Mouse (Mus musculus): Measurements from ENCODE around the gene Wdr70. TPM values are rescaled to one million over a fixed set of nuclear protein-coding genes. Genes with fewer than 3 reads are reported as not detected.
"Not testable (repeated sequence)": the region's sequence is repeated elsewhere in the genome, so short reads cannot be mapped to it uniquely, and the experiment has no call there.

Wdr70 gene
- polyA plus RNA-seq, 1 experiment from 2014 or later, result 26.9 TPM

DNA sequence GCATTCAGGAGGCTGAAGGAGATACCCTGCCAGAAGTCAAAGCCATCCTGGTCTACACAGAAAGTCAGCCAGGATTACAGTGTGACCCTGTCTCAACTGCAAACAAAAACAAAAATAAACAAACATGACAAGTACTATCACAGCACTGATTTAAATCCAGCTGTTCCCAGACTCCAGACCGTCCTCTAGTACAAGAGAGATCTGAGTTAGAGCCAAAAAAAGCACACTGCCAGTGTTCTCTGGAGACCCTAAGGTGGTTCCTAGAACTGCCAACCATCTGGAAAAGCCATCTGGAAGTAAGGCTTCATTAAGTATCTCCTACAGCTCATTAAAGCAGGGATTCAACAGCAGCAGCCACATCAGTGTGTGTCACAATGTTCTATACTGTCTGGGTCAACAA is 6.3 kb downstream of the Wdr70 start:
- H3K4me2 ChIP-seq; H3K9me3 ChIP-seq (replicated peaks); DNase-seq; ATAC-seq (ENCODE audit: low read depth); H3K27ac ChIP-seq; H3K27me3 ChIP-seq; H3K4me3 ChIP-seq (replicated peaks); H3K4me1 ChIP-seq (replicated peaks); H3K9ac ChIP-seq: not testable (repeated sequence)
- WGBS (ENCODE audit: insufficient replicate concordance), result 81% methylated on average over 1 of the region's 1 CpGs
- peaks cover 66% of the 10 kb centered on the region for H3K36me3 ChIP-seq

DNA sequence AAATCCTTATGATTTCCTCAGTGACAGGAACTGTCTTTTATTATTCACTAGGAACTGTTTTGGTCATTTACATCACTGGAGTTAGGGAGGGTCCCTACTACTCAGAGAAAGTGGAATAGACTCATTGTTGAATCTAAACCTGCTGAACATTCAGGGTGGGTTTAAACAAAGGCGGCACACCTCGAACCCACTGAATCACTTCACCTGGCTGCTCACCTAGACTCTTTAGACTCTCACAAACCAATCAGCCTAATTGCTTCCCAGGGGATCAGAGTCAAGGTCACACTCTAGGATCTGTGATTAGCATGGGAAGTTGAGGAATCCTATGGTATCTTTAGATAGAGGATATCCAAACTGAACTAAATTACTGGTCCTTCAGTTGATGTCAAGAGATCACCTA is 8.3 kb downstream of the Wdr70 start:
- ATAC-seq (ENCODE audit: low read depth) (no peak), DNase-seq (no peak)
- WGBS (ENCODE audit: insufficient replicate concordance), result 87% methylated on average over 2 of the region's 2 CpGs
- no peaks in the 10 kb centered on the region for H3K27me3 ChIP-seq
- no peak overlapping the region for H3K27ac ChIP-seq
- peaks cover 55% of the 10 kb centered on the region for H3K36me3 ChIP-seq
- no peaks in the 10 kb centered on the region for H3K4me1 ChIP-seq (replicated peaks)
- no peak overlapping the region for H3K4me2 ChIP-seq
- no peak overlapping the region for H3K9ac ChIP-seq
- H3K4me3 ChIP-seq (replicated peaks), result no peak overlapping the region
- no peaks in the 10 kb centered on the region for H3K9me3 ChIP-seq (replicated peaks)

DNA sequence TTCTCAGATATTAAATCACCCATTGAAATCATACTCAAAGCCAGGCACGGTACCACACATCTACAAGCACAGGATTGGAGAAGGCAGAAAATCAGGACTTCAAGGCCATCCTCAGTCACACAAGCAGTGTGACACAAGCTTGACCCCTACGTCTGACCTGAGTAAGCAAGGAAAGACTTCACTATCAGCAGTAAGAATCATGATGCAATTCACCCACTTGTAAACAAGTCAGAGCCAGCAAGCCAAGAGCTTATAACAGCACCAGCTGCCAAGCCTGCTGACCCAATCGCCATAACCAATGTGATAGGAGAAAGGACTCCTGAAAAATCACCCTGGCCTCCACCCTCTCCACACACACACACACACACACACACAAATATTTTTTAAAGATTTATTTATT is 10.3 kb downstream of the Wdr70 start:
- Histone ChIP-seq H3K4me1 (replicated peaks) (no peaks in the 10 kb centered on the region), H3K4me3 (replicated peaks) (no peak overlapping the region), H3K9ac (no peak overlapping the region), H3K27me3 (no peaks in the 10 kb centered on the region), H3K36me3 (peaks cover 38% of the 10 kb centered on the region), H3K27ac (no peak overlapping the region), H3K9me3 (replicated peaks) (no peaks in the 10 kb centered on the region), H3K4me2 (no peak overlapping the region)
- DNase-seq, result no peak
- WGBS (ENCODE audit: insufficient replicate concordance), result 71% methylated on average over 3 of the region's 3 CpGs
- ATAC-seq (ENCODE audit: low read depth), result no peak

DNA sequence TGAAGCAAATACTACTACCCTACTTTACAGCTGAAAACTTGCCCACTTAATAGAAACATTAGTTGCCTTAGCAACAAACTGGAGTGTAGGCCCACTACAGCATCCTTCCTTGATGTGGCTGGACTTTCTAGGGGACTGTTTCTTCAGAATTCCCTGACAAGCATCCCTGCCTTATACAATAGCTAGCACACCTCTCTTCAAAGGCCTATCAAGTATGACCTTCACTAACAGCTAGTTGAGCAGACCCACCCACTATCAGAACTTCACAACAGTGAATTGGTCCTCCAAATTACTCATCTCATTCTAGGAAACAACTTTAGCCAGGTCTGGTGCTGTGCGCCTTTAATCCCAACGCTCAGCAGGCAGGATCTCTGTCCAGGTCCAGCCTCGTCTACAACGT is 11.7 kb downstream of the Wdr70 start:
- Histone ChIP-seq H3K36me3 (peaks cover 24% of the 10 kb centered on the region), H3K27ac (no peak overlapping the region), H3K4me3 (replicated peaks) (no peak overlapping the region), H3K27me3 (no peaks in the 10 kb centered on the region), H3K9me3 (replicated peaks) (no peaks in the 10 kb centered on the region), H3K4me2 (no peak overlapping the region), H3K4me1 (replicated peaks) (no peaks in the 10 kb centered on the region), H3K9ac (no peak overlapping the region)
- DNase-seq, result no peak
- WGBS (ENCODE audit: insufficient replicate concordance), result 86% methylated on average over 4 of the region's 4 CpGs
- no peak for ATAC-seq (ENCODE audit: low read depth)

DNA sequence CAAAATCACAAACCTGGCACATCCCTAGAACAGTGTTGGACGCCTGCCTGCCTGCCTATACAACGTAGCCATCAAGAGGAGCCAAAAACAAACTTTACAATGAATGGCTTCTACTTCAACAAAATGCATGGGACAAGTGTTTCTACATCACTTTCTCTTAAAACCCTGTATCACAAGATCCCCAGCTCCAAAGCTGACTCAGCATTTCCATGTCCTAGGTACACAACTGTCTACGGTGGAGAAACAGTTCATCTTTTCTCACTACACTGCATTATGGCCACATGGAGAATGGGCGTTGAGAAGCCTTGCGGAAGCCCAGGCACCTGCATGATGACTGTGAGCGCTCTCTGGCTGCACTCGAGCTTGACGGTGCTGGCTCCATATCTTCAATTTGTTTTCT is 16.9 kb downstream of the Wdr70 start:
- no peaks in the 10 kb centered on the region for H3K4me1 ChIP-seq (replicated peaks)
- no peak for DNase-seq
- H3K36me3 ChIP-seq, result peaks cover 33% of the 10 kb centered on the region
- H3K27ac ChIP-seq, result no peak overlapping the region
- no peak overlapping the region for H3K4me2 ChIP-seq
- H3K27me3 ChIP-seq, result no peaks in the 10 kb centered on the region
- WGBS (ENCODE audit: insufficient replicate concordance), result 87% methylated on average over 8 of the region's 8 CpGs
- H3K9ac ChIP-seq, result no peak overlapping the region
- ATAC-seq (ENCODE audit: low read depth), result no peak
- H3K9me3 ChIP-seq (replicated peaks), result no peaks in the 10 kb centered on the region
- H3K4me3 ChIP-seq (replicated peaks), result no peak overlapping the region

DNA sequence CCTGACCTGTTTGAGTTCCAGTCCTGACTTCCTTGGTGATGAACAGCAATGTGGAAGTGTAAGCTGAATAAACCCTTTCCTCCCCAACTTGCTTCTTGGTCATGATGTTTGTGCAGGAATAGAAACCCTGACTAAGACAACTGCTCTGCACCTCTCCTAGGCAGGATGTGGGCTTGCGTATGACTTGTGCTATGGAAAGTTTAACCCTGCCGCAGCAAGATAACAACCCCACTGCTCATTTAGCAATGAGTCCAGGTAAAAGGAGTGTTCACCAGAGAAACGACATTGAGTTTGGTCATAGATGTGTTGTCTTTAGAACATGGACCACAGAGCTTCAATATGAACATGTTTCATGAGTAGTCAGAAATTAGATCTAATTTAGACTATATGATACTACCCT is 25.9 kb downstream of the Wdr70 start:
- not testable (repeated sequence) for H3K9me3 ChIP-seq (replicated peaks); H3K27me3 ChIP-seq; H3K27ac ChIP-seq; H3K4me2 ChIP-seq; H3K4me3 ChIP-seq (replicated peaks); H3K4me1 ChIP-seq (replicated peaks); DNase-seq; ATAC-seq (ENCODE audit: low read depth); H3K9ac ChIP-seq
- 74% methylated on average over 3 of the region's 3 CpGs for WGBS (ENCODE audit: insufficient replicate concordance)
- peaks cover 29% of the 10 kb centered on the region for H3K36me3 ChIP-seq

DNA sequence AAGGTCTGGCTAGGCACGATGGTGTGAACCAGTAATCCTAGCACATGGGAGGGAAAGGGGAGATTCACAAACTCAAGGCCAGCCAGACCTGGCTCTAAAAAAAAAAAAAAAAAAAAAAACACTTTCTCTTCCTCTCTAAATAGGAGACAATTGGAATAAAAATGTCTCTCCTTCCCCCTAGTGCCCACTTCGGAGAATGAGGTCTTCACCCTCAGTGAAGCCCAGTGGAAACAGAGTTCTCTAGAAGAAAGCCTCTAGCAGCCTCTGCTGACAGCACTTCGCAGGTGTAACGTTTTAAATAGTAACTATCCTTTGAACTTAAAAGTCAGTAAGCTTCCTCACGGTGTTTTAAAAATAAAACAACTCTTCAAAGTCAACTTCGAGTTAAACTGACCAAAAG is 33.8 kb downstream of the Wdr70 start:
- no peak overlapping the region for H3K4me3 ChIP-seq (replicated peaks)
- H3K4me2 ChIP-seq, result no peak overlapping the region
- peaks cover 3% of the 10 kb centered on the region; the same call in 1 of the 2 replicates for H3K36me3 ChIP-seq
- no peaks in the 10 kb centered on the region for H3K4me1 ChIP-seq (replicated peaks)
- H3K27me3 ChIP-seq, result no peaks in the 10 kb centered on the region
- DNase-seq (no peak), ATAC-seq (ENCODE audit: low read depth) (no peak)
- no peaks in the 10 kb centered on the region for H3K9me3 ChIP-seq (replicated peaks)
- WGBS (ENCODE audit: insufficient replicate concordance), result 67% methylated on average over 6 of the region's 6 CpGs
- H3K9ac ChIP-seq, result no peak overlapping the region
- no peak overlapping the region for H3K27ac ChIP-seq

DNA sequence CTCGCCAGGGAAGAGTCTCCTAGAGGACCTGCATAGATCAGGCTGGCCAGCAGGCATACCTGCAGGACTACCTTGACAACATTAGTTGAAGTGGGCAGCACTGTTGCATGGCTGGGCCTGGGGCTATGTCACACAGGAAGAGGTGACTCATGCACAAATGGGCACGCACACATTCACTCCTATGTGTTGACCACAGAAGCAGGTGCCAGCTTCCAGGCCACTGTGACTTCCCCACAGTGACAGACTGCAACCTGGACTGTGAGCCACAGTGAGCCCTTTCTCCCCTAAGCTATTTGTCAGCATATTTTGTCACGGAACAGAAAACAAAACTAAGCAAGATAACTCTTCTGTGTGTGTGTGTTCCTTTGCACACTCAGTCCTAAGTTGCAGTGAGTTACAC is 47.8 kb downstream of the Wdr70 start:
- H3K36me3 ChIP-seq, result peaks cover 7% of the 10 kb centered on the region; the same call in 1 of the 2 replicates
- DNase-seq, result no peak
- H3K9me3 ChIP-seq (replicated peaks), result no peaks in the 10 kb centered on the region
- H3K4me2 ChIP-seq, result no peak overlapping the region
- 67% methylated on average over 3 of the region's 3 CpGs for WGBS (ENCODE audit: insufficient replicate concordance)
- ATAC-seq (ENCODE audit: low read depth), result no peak
- no peak overlapping the region for H3K4me3 ChIP-seq (replicated peaks)
- no peaks in the 10 kb centered on the region for H3K27me3 ChIP-seq
- no peak overlapping the region for H3K9ac ChIP-seq
- H3K4me1 ChIP-seq (replicated peaks), result no peaks in the 10 kb centered on the region
- no peak overlapping the region for H3K27ac ChIP-seq

DNA sequence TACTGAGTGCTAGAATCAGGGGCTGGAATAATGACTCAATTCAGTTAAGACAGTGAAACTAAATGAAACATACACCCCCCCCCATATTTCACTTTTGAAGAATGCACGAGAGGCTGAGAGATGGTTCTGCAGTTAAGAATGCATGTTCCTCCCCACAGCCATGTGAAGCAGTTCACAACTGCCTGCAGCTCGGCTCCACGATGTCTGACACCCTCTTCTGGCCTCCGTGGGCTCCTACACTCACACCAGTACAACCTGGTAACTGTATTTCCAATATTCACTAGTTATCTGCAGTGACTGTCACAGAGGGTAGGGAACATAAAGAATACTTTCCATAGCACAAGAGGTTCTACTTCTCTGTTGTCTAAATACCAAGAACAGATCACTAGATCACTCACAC is 59.2 kb downstream of the Wdr70 start:
- Histone ChIP-seq H3K4me1 (replicated peaks) (no peaks in the 10 kb centered on the region), H3K36me3 (peaks cover 3% of the 10 kb centered on the region; the same call in 1 of the 2 replicates), H3K4me3 (replicated peaks) (no peak overlapping the region), H3K9me3 (replicated peaks) (no peaks in the 10 kb centered on the region), H3K27me3 (no peaks in the 10 kb centered on the region), H3K4me2 (no peak overlapping the region), H3K27ac (no peak overlapping the region), H3K9ac (no peak overlapping the region)
- 66% methylated on average over 4 of the region's 4 CpGs for WGBS (ENCODE audit: insufficient replicate concordance)
- DNase-seq, result no peak
- ATAC-seq (ENCODE audit: low read depth), result no peak

DNA sequence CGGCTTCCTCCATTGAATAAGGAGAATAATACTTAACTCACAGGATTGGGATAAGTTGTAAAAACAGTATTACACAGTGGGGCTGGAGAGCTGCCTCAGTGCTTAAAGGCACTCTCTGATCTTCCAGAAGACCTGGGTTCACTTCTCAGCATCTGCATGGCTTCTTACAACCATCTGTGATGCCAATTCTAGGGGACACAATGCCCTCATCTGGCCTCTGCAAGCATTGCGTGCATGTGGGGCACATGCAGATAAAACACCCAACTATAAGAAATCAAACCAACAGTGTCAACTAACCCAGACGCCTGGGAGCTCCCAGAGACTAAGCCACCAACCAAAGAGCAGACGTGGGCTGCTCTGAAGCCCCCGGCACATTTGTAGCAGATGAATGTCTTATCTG is 60.6 kb downstream of the Wdr70 start:
- no peak overlapping the region for H3K4me2 ChIP-seq
- no peaks in the 10 kb centered on the region for H3K4me1 ChIP-seq (replicated peaks)
- H3K9ac ChIP-seq, result no peak overlapping the region
- no peak overlapping the region for H3K4me3 ChIP-seq (replicated peaks)
- H3K27me3 ChIP-seq, result no peaks in the 10 kb centered on the region
- ATAC-seq (ENCODE audit: low read depth), result no peak
- H3K27ac ChIP-seq, result no peak overlapping the region
- DNase-seq, result no peak
- peaks cover 8% of the 10 kb centered on the region; the same call in 1 of the 2 replicates for H3K36me3 ChIP-seq
- WGBS (ENCODE audit: insufficient replicate concordance), result 76% methylated on average over 5 of the region's 5 CpGs
- no peaks in the 10 kb centered on the region for H3K9me3 ChIP-seq (replicated peaks)

DNA sequence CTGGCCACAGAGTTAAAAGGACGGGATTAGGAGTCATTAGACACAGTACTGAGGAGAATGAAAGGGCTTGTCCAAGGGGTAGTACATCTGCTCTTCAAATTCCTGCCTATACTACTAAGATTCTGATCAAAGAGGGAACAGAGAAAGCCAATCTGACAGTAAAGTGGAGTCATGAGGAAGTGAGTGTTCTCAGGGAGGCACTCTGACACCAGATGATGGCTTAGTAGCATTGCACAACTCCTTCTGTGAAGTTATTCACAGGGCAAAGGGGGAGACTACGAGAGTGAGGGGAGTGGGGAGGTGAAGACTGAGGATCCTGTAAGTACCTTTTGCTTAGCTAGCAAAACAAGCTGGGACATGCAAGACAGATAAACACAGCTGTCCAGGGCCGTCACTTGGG is 61.2 kb downstream of the Wdr70 start:
- H3K4me3 ChIP-seq (replicated peaks), result no peak overlapping the region

DNA sequence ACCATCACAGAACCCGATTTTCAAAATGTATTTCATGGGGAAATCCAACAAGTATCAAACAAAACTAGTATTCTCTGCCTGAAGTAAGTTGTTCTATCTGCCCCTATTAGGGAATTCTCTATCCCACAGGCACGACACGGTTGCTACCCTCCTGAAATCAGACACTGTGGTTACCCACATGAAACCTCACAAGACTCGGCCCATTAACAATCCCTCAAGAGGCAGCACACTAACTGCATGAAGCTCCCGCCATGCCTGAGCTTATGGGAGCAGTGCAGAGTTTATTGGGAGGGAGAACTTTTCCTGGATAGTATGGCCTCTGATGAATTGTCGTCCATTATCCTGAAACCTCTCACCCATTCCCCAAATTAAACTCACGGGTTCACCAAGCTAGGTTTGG is 67.8 kb downstream of the Wdr70 start:
- DNase-seq, result no peak
- ATAC-seq (ENCODE audit: low read depth), result no peak
- Histone ChIP-seq H3K36me3 (peaks cover 12% of the 10 kb centered on the region), H3K4me3 (replicated peaks) (no peak overlapping the region), H3K27ac (no peak overlapping the region), H3K4me2 (no peak overlapping the region), H3K9ac (no peak overlapping the region), H3K27me3 (no peaks in the 10 kb centered on the region), H3K9me3 (replicated peaks) (no peaks in the 10 kb centered on the region), H3K4me1 (replicated peaks) (no peaks in the 10 kb centered on the region)
- 66% methylated on average over 7 of the region's 7 CpGs for WGBS (ENCODE audit: insufficient replicate concordance)

More for the DNA sequence above, 61.2 kb downstream of the Wdr70 start:
- Histone ChIP-seq H3K9ac (no peak overlapping the region), H3K4me2 (no peak overlapping the region), H3K9me3 (replicated peaks) (no peaks in the 10 kb centered on the region), H3K36me3 (peaks cover 12% of the 10 kb centered on the region), H3K27ac (no peak overlapping the region), H3K27me3 (no peaks in the 10 kb centered on the region), H3K4me1 (replicated peaks) (no peaks in the 10 kb centered on the region)
- 67% methylated on average over 3 of the region's 3 CpGs for WGBS (ENCODE audit: insufficient replicate concordance)
- no peak for ATAC-seq (ENCODE audit: low read depth)
- DNase-seq, result no peak

Data from liver, embryonic 13.5 days (tissue).